Mouse (Mus musculus): ENCODE results near the gene Ifngr2. TPM values are rescaled to one million over a fixed set of nuclear protein-coding genes. Genes with fewer than 3 reads are reported as not detected.

The Ifngr2 gene
- polyA plus RNA-seq, 1 experiment, result 162 TPM

DNA sequence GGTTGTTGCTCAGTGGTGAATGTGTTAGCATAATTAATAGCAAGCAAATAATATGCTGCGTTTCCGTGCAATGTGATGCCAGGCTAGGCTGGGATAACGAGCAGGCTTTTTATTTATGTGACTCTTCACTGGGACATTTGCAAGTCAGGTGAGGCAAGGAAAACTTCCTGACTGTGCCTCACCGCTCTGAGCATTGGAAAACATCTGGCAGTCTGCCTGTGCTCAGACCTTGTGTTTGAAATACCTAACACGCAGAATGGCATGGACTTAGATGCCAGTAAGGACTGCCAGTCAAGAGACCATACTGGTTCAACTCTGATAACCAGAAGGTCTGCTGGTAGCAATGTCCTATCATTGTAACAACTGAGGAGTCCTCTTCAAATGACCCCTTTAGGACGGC, 58.3 kb downstream of the Ifngr2 start:
- WGBS, result 80% methylated on average over 6 of the region's 6 CpGs
- H3K4me3 ChIP-seq (ENCODE audit: low read depth, low read length), result no peak overlapping the region
- H3K27me3 ChIP-seq (ENCODE audit: control insufficient read depth, insufficient read depth, low read length), result no peaks in the 10 kb centered on the region
- no peaks in the 10 kb centered on the region for H3K36me3 ChIP-seq (ENCODE audit: control insufficient read depth, insufficient read depth, low read length)
- H3K27ac ChIP-seq (ENCODE audit: insufficient read depth, low read depth, low read length), result no peak overlapping the region
- peaks cover 2% of the 10 kb centered on the region; the same call in 1 of the 2 replicates for H3K4me1 ChIP-seq (ENCODE audit: control insufficient read depth, insufficient read depth, insufficient read length, low read length)
- no peak for TF ChIP-seq POLR2A (IDR thresholded peaks at IDR 0.05; ENCODE audit: low read depth, low read length)
- no peak for TF ChIP-seq CTCF (IDR thresholded peaks at IDR 0.05; ENCODE audit: extremely low read depth, insufficient read length, insufficient replicate concordance, low read depth, low read length)

DNA sequence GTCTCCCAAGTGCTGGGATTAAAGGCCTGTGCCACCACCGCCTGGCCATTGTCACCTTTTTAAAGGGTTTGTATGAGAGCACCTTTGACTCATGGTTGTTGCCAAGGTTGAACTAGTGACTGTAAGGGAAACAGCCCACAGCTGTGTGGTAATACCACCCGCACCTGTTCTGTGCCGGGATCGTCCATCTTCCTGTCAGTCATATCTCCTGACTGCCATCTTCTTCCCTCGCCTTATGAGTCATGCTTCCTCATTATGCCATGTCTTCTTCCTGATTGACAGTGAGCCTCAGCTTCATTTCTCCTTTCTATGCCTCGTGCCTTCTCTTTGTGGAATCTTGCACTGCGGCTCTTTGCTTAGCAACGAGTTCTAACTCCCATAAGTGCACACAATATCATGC, 60.1 kb downstream of the Ifngr2 start:
- no peak overlapping the region for H3K27ac ChIP-seq (ENCODE audit: insufficient read depth, low read depth, low read length)
- no peaks in the 10 kb centered on the region for H3K27me3 ChIP-seq (ENCODE audit: control insufficient read depth, insufficient read depth, low read length)
- TF ChIP-seq CTCF (IDR thresholded peaks at IDR 0.05; ENCODE audit: extremely low read depth, insufficient read length, insufficient replicate concordance, low read depth, low read length) (no peak), POLR2A (IDR thresholded peaks at IDR 0.05; ENCODE audit: low read depth, low read length) (no peak)
- H3K4me1 ChIP-seq (ENCODE audit: control insufficient read depth, insufficient read depth, insufficient read length, low read length), result peaks cover 2% of the 10 kb centered on the region; the same call in 1 of the 2 replicates
- WGBS, result 75% methylated on average over 8 of the region's 8 CpGs
- H3K4me3 ChIP-seq (ENCODE audit: low read depth, low read length), result no peak overlapping the region
- no peaks in the 10 kb centered on the region for H3K36me3 ChIP-seq (ENCODE audit: control insufficient read depth, insufficient read depth, low read length)

GRCm38 (mm10) chr16:91609501-91610245, 62.8 kb downstream of the Ifngr2 start:
- H3K4me1 ChIP-seq (ENCODE audit: control insufficient read depth, insufficient read depth, insufficient read length, low read length), result peaks cover 2% of the 10 kb centered on the region; the same call in 1 of the 2 replicates
- no peak overlapping the region for H3K4me3 ChIP-seq (ENCODE audit: low read depth, low read length)
- TF ChIP-seq POLR2A (IDR thresholded peaks at IDR 0.05; ENCODE audit: low read depth, low read length) (no peak), CTCF (IDR thresholded peaks at IDR 0.05; ENCODE audit: extremely low read depth, insufficient read length, insufficient replicate concordance, low read depth, low read length) (no peak)
- 31% methylated on average over 9 of the region's 9 CpGs for WGBS
- H3K27me3 ChIP-seq (ENCODE audit: control insufficient read depth, insufficient read depth, low read length), result no peaks in the 10 kb centered on the region
- H3K36me3 ChIP-seq (ENCODE audit: control insufficient read depth, insufficient read depth, low read length), result no peaks in the 10 kb centered on the region
- H3K27ac ChIP-seq (ENCODE audit: insufficient read depth, low read depth, low read length), result no peak overlapping the region

DNA sequence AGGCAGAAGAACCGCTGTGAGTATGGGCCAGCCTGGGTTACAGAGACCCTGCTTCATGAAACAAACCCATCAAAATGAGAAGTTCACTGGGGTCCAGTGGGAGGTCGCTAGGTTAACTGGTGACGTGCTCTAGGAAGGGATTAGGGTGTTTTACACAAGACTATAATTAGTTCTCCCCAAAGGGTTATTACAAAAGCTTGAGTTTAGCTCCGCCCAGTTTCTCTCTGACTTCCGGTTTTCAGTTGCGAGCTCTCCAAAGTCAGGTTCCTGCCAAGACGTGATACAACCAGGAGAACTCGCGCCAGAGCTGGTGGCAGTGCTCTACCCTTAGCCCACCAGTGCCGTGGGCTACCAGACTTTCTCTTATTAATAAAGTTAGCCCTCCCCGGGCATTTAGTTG, 64.4 kb downstream of the Ifngr2 start:
- Histone ChIP-seq H3K4me1 (ENCODE audit: control insufficient read depth, insufficient read depth, insufficient read length, low read length) (peaks cover 2% of the 10 kb centered on the region; the same call in 1 of the 2 replicates), H3K27me3 (ENCODE audit: control insufficient read depth, insufficient read depth, low read length) (no peaks in the 10 kb centered on the region), H3K27ac (ENCODE audit: insufficient read depth, low read depth, low read length) (0 out of 2 replicates have a peak overlapping the region, but pooled peaks have one; percentile 15), H3K4me3 (ENCODE audit: low read depth, low read length) (peak overlapping the region; percentile 11; the same call in 1 of the 2 replicates), H3K36me3 (ENCODE audit: control insufficient read depth, insufficient read depth, low read length) (no peaks in the 10 kb centered on the region)
- 65% methylated on average over 11 of the region's 11 CpGs for WGBS
- TF ChIP-seq CTCF (IDR thresholded peaks at IDR 0.05; ENCODE audit: extremely low read depth, insufficient read length, insufficient replicate concordance, low read depth, low read length), result no peak
- no peak for TF ChIP-seq POLR2A (IDR thresholded peaks at IDR 0.05; ENCODE audit: low read depth, low read length)

DNA sequence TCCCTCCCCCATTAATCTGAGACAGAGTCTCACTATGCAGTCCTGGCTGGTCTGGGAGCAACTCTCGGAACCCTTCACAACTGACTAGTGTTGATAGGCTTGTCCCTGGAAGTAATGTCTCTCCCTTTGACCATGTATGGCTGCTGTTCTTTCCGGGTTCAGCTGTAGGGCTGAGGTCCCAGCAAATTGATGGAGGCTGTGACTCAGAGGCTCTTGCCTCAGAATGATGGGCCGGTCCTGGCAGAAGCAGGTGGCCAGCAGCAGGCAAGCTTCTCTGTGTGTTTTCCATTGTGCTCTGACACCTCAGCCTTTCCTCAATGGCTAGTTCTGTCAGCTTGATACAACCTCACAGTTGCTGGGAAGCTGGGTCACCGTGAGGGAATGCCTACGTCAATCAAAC, 65.7 kb downstream of the Ifngr2 start:
- Histone ChIP-seq H3K27ac (ENCODE audit: insufficient read depth, low read depth, low read length) (no peak overlapping the region), H3K4me3 (ENCODE audit: low read depth, low read length) (peak overlapping the region; percentile 7; the same call in 1 of the 2 replicates), H3K4me1 (ENCODE audit: control insufficient read depth, insufficient read depth, insufficient read length, low read length) (peaks cover 2% of the 10 kb centered on the region; the same call in 1 of the 2 replicates), H3K27me3 (ENCODE audit: control insufficient read depth, insufficient read depth, low read length) (no peaks in the 10 kb centered on the region), H3K36me3 (ENCODE audit: control insufficient read depth, insufficient read depth, low read length) (no peaks in the 10 kb centered on the region)
- 76% methylated on average over 5 of the region's 5 CpGs for WGBS
- TF ChIP-seq CTCF (IDR thresholded peaks at IDR 0.05; ENCODE audit: extremely low read depth, insufficient read length, insufficient replicate concordance, low read depth, low read length) (no peak), POLR2A (IDR thresholded peaks at IDR 0.05; ENCODE audit: low read depth, low read length) (no peak)

- WGBS, result 83% methylated on average over 6 of the region's 6 CpGs
- peaks cover under 1% of the 10 kb centered on the region; the same call in 1 of the 2 replicates for H3K4me1 ChIP-seq (ENCODE audit: control insufficient read depth, insufficient read depth, insufficient read length, low read length)
- TF ChIP-seq POLR2A (IDR thresholded peaks at IDR 0.05; ENCODE audit: low read depth, low read length), result no peak
- TF ChIP-seq CTCF (IDR thresholded peaks at IDR 0.05; ENCODE audit: extremely low read depth, insufficient read length, insufficient replicate concordance, low read depth, low read length), result no peak
- H3K27me3 ChIP-seq (ENCODE audit: control insufficient read depth, insufficient read depth, low read length), result no peaks in the 10 kb centered on the region
- no peak overlapping the region for H3K4me3 ChIP-seq (ENCODE audit: low read depth, low read length)
- no peak overlapping the region for H3K27ac ChIP-seq (ENCODE audit: insufficient read depth, low read depth, low read length)
- no peaks in the 10 kb centered on the region for H3K36me3 ChIP-seq (ENCODE audit: control insufficient read depth, insufficient read depth, low read length)
Measured at GRCm38 (mm10) chr16:91614552-91614951, 67.7 kb downstream of the Ifngr2 start.

Other genes with a start within 250 kb of the Ifngr2 start
- gene Ifnar2, start 174.3 kb upstream of the Ifngr2 start, polyA plus RNA-seq (2012; rRNA removed), result 12.6 and 25.3 TPM in 2 replicates
- not detected in 2 replicates for gene Gm21970, start 155.4 kb upstream of the Ifngr2 start, polyA plus RNA-seq (2012; rRNA removed)
- gene Il10rb, start 140.9 kb upstream of the Ifngr2 start, polyA plus RNA-seq (2012; rRNA removed), result 16.8 and 51.2 TPM in 2 replicates
- gene Ifnar1, start 61.8 kb upstream of the Ifngr2 start, polyA plus RNA-seq (2012; rRNA removed), result 6.5 and 12.4 TPM in 2 replicates
- gene Tmem50b, start 50.7 kb downstream of the Ifngr2 start, polyA plus RNA-seq (2012; rRNA removed), result 18.4 and 20.0 TPM in 2 replicates
- gene Dnajc28, start 72.0 kb downstream of the Ifngr2 start, polyA plus RNA-seq (2012; rRNA removed), result 0.11 and 0.47 TPM in 2 replicates
- gene Gart, start 99.9 kb downstream of the Ifngr2 start, polyA plus RNA-seq (2012; rRNA removed), result 10.9 and 22.3 TPM in 2 replicates
- gene Son, start 100.4 kb downstream of the Ifngr2 start, polyA plus RNA-seq (2012; rRNA removed), result 41.6 and 67.5 TPM in 2 replicates
- 3.8 and 8.6 TPM in 2 replicates for gene Donson, start 141.7 kb downstream of the Ifngr2 start, polyA plus RNA-seq (2012; rRNA removed)
- 7.3 and 11.8 TPM in 2 replicates for gene Cryzl1, start 181.9 kb downstream of the Ifngr2 start, polyA plus RNA-seq (2012; rRNA removed)
- gene Itsn1, start 182.2 kb downstream of the Ifngr2 start, polyA plus RNA-seq (2012; rRNA removed), result 6.8 and 15.6 TPM in 2 replicates